Mouse (Mus musculus) myocyte (in vitro differentiated cells): ENCODE data around the gene Tmem88.

ENCODE experiments used
- CEBPB ChIP-seq: IDR thresholded peaks from 2 replicates; pipeline ENCODE4 v1.6.1; 2011; ENCODE audit warnings: mild to moderate bottlenecking, moderate library complexity; ENCODE audit not compliant: poor library complexity, insufficient read depth, severe bottlenecking
- E2F4 ChIP-seq: IDR thresholded peaks from one replicate; pipeline ENCODE4 v1.6.1; 2011; ENCODE audit warnings: mild to moderate bottlenecking, control low read depth, moderate library complexity; ENCODE audit not compliant: insufficient read depth
- MAX ChIP-seq: IDR thresholded peaks from one replicate; pipeline ENCODE4 v1.6.1; 2011; ENCODE audit warnings: low read depth, mild to moderate bottlenecking, control low read depth
- MYOD1 ChIP-seq, 3 experiments: IDR thresholded peaks; one replicate each; pipeline ENCODE4 v1.6.1; 2011; ENCODE audit warnings: control low read depth in 2 of 3, low read depth in 2 of 3, mild to moderate bottlenecking in 2 of 3, moderate library complexity in 1 of 3; ENCODE audit not compliant: insufficient read length in 2 of 3, control insufficient read depth in 1 of 3
- MYOG ChIP-seq, 3 experiments: IDR thresholded peaks; one replicate each; pipeline ENCODE4 v1.6.1; 2011; ENCODE audit warnings: control low read depth in 2 of 3, low read depth in 2 of 3, mild to moderate bottlenecking in 2 of 3; ENCODE audit not compliant: insufficient read length in 2 of 3, control insufficient read depth in 1 of 3, insufficient read depth in 1 of 3
- POLR2A ChIP-seq: IDR thresholded peaks from one replicate; pipeline ENCODE4 v1.6.1; 2011; ENCODE audit warnings: low read depth, mild to moderate bottlenecking, control low read depth, moderate library complexity; ENCODE audit not compliant: insufficient read length
- POLR2AphosphoS2 ChIP-seq: IDR thresholded peaks from one replicate; pipeline ENCODE4 v1.6.1; 2011; ENCODE audit warnings: low read depth, control low read depth; ENCODE audit not compliant: insufficient read length
- REST ChIP-seq: IDR thresholded peaks from one replicate; pipeline ENCODE4 v1.6.1; 2011; ENCODE audit warnings: mild to moderate bottlenecking, control low read depth, moderate library complexity; ENCODE audit not compliant: insufficient read depth, insufficient read length
- SRF ChIP-seq: IDR thresholded peaks from one replicate; pipeline ENCODE4 v1.6.1; 2011; ENCODE audit warnings: low read depth; ENCODE audit not compliant: control insufficient read depth, insufficient read length
- TCF12 ChIP-seq: IDR thresholded peaks from one replicate; pipeline ENCODE4 v1.6.1; 2011; ENCODE audit warnings: mild to moderate bottlenecking, control low read depth; ENCODE audit not compliant: poor library complexity, insufficient read depth, severe bottlenecking
- TCF3 ChIP-seq: IDR thresholded peaks from one replicate; pipeline ENCODE4 v1.6.1; 2011; ENCODE audit warnings: low read depth, control low read depth; ENCODE audit not compliant: insufficient read length
- USF1 ChIP-seq: IDR thresholded peaks from one replicate; pipeline ENCODE4 v1.6.1; 2011; ENCODE audit warnings: low read depth, mild to moderate bottlenecking, control low read depth, moderate library complexity

- TF ChIP-seq POLR2A (no peak), MAX (no peak), TCF3 (no peak), E2F4 (no peak), MYOD1 (IDR thresholded peaks at IDR 0.05; ENCODE audit: control insufficient read depth in 1 of 3, insufficient read length in 2 of 3, low read depth in 2 of 3) (peak in 1 of 3 experiments; percentile 6), TCF12 (no peak), SRF (no peak), USF1 (no peak), MYOG (IDR thresholded peaks at IDR 0.05; ENCODE audit: control insufficient read depth in 1 of 3, insufficient read depth in 1 of 3, insufficient read length in 2 of 3, low read depth in 2 of 3) (peak in 1 of 3 experiments; percentile 48), POLR2AphosphoS2 (no peak), CEBPB (no peak), REST (no peak)
Measured at GRCm38 (mm10) chr11:69379600-69379999, 18.4 kb downstream of the Tmem88 start.
